Mouse (Mus musculus): ENCODE results near the gene Necab2.

The Necab2 gene

DNA sequence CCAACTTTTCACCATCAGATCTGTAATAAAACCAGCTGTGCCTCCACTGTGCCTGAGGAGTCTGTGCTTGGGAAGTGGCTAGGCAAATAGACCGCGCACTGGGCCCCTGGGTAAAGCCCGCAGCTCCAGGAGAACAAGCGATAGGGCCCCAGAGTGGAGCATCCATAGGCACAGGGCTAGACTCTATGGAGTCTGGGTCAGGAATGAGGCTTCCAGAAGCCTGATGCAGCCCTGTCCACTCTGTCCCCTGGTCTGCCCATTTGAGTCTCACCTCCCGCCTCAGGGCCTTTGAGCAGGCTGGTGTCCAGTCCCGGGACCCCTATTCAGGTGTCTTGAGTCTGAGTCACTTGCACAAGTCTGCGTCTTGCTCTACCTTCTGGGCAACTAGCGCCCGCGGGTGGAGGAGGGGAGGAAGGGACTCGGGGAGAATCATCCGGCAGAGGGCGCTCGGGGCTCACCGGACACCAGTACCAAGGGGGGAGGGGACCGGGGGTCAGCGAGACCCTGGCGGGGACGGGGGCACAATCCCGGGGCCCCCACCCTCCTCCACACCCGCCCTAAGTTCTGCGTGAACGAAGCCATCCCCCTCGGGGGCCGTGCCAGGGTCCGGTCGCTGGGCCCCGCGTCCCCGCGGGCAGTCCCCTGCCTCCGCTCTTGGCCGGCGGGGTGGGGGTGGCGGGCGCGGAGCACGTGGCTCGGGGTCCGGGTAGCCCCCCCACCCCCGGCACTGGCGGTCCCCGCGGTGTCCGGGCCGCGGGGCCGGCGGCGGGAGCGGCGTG is at the start of gene Necab2:
Necab2 (plus strand) TSS at position 509 of the 779 bp plus-strand sequence.
- peak; percentile 58 for DNase-seq

- no peak for DNase-seq
Observed at GRCm38 (mm10) chr8:119398558-119398957, 48.0 kb upstream of the Necab2 start.

DNA sequence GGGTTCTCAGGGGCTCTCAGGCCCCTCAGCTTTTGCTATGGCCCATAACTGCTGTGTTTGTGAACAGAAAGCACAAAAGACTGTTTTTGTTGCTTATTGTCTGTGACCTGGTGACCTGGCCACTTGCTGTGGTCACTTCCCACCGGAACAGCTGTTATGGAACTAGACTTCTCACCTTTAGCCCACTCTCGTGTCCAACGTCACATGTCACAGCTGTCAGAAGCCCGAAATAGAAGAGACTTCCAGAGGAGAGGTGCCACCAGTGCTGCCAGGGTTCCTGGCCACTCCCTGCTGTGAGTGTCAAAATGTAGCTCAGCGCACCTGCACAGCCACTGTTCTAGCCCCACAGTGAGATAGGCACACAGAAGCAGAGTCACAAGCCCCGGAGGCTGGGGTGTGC is 47.3 kb upstream of the Necab2 start:
- no peak for DNase-seq

GRCm38 (mm10) chr8:119400122-119400671 is 46.3 kb upstream of the Necab2 start:
- no peak for DNase-seq

DNA sequence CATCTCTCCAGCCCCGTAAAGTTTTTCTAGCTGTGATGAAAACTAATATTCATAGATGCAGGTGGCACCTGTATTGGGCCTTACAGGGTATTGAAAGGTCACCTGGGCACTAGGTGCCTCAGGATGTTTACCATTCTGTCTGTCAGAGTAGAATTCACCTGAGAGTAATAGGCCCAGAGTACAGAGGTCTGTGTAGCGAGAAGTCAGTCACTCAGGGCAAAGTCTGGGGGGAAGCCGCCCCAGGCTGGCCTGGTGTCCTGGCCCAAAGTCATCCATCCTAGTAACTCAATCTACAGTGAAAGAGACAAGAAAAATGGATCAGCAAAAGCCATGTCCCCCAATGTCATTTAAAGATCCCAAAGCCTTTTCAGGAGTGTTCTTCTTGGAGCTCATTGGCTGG is 45.6 kb upstream of the Necab2 start:
- DNase-seq: no peak

- DNase-seq: peak; percentile 2
Observed at GRCm38 (mm10) chr8:119403912-119404311, 42.6 kb upstream of the Necab2 start.

- no peak for DNase-seq
Observed at GRCm38 (mm10) chr8:119404648-119405047, 41.9 kb upstream of the Necab2 start.

- no peak for DNase-seq
Observed at GRCm38 (mm10) chr8:119408311-119408710, 38.2 kb upstream of the Necab2 start.

DNA sequence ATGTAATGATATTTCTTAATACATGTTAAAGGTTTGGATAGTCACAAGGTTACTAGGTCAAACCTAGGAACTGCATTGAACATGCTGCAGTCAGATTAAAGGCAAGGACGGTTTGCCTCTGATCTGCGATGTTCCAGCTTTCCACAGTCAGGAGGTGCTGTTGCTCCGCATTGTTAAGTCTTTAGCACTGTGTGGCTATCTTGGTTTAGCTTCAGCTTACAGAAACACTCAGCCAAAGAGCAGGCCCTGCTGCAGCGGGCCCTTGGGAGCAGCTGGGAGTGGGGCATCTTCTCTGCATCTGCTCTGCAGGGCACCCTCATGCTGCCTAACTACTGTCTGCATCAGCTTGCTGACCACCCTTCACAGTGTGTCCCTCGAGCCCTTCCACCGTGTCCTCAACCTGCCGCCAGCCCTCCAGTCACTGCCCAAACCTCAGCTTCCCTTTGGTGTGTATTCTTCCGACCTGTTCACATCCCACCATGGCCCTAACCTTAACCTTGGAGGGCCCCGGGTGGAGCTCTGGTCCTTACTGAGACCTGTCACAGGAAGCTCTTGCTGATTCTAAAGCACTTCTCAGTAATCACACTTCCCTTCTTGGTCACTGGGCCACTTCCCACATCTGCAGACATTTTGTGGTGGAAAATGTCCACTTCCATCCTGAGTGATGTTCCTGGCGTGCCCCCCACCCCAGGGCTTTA is 34.3 kb upstream of the Necab2 start:
- DNase-seq: no peak

DNA sequence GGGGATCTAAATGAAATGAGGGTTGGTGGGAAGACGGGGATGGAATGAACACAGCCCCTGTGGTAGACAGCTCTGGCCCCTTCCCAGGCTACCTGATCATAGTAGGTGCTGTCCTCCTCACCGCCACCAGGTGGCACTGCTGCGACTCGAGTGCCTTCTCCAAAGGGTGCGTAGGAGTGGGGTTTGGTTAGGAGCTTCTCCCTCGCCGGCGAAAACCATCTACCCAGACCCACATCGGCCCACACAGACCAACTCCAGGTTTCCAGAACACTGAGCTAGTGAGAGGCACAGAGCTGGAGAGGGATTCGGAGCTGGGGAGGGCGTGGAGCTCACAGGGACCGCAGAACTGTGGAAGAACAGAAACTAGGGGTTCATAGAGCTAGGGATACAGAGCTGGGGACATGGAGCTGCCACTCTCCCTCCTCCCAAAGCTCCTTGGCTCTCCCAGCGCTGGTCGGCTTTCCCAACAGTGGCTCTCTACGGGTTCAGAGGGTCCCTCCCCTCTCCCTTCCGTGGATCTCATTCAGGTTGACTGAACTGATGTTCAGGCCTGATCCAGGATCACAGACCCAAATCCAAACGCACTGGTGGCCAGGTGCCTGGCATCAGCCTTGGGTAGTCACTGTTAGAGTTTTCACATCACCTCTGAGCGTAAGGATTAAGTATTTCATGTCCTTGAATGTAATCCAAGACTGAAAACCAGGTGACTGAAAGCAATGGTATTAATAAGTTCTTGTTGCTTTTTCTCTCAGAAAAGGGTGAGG is 33.6 kb upstream of the Necab2 start:
- peak; percentile 58 for DNase-seq

DNA sequence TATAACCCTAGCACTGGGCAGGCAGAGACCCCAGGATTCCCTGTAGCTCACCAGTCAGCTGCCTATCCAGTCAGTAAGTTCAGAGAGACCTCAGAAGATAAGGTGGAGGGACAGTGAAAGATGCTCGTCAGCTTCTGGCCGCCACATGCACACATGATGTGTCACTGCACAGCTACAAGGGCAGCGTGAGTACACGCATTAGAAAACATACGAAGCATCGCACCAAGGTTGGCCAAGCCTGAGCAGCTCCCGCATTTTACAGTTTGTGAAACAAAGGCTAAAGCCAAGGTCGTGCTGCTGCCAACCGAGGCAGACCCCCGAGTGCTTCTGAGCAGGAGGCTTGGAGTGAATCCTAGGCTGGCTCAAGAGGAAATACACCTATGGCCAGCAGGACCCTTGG is 32.9 kb upstream of the Necab2 start:
- DNase-seq: no peak

DNA sequence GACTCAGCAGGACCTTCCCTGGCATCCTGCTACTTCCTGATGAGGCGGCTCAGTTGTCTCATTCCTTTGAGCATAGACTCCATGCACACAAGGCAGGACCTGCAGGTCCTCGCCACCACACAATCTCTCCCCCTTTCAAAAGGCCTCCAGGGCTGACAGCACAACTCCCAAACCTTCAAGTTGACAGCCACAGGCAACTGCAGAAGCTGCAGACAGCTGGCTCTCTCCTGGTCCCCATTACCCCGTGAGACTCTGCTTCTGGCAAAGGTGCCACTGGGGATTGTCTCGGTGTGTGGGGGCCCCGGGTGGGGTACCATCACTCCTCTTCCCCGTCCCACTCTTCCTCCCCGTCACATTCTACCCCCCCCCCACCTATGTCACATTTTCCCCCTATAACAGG is 26.2 kb upstream of the Necab2 start:
- DNase-seq: no peak

DNA sequence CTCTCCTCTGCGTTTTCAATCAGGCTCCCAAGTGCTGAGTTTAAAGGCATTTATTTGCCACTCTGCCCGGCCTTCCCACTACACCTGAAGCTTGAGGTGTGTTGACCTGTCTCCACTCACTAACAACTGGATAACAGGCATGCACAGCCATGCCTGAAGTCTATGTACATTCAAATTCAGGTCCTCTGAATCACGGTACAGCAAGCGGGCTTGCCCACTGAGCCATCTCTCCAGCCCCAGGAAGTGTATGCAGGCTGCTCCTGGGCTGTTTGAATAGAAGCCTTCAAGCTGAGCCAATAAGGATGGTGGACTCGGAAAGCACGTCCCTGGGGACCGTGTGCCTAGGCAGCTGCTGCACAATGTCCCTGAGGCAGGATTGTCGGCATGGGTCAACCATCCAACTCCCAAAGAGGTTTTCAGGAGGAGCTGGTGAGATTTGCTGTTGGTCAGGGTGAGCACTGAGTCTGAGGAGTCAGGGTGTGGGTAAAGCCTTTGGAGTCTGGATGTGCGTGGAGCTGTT is 24.9 kb upstream of the Necab2 start:
- DNase-seq: no peak

DNA sequence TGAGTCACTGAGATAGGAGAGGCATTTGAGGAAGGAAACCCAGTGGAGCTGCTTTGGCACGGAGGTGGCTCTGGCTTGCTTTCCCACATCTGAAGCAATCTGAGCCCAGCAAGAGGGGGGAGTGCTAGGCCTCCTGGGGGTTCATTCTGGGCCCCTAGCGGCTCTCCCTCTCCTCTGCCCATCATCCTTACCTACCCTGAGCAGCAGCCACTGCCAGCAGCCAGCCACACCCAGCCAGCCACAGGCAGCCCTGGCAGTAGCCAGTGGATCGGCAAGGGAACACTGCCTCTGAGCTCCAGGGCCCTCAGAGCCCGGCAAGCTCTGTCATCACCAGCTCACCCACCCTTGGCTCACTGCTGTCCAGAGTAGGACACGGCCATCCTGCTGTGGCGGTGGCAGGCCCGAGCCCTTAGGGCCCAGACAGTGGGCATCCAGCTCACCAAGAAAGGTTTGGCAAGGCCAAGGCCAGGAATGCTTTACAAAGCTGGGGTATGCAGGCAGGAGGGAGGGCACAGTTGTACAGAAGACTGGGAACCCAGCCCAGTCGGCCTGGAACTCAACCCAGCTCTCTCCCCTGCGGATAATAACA is 24.3 kb upstream of the Necab2 start:
- DNase-seq: no peak

DNA sequence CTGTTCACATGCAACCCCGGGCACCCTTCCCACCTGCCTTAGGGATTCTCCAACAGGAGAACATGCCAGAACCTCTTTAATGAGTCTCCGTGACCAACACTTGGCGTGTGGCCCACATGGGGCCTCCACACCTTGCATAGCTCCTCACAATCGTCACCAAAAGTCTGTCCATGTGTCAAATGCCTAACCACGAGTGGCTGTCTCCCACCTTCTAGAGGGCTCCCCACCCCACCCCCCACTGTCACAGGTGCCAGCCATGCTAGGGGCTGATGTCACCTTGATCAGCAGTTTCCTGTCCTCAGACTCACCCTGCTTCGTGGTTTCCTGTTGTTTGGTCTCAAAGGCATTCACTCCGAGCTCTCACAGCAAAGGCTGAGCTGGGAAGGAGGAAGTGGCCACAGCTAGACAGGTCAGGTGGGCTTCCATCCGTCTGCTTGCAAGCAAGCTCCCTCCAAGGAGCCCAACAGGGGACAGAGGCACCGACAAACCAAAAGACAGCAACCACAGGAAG is 22.8 kb upstream of the Necab2 start:
- no peak for DNase-seq

DNA sequence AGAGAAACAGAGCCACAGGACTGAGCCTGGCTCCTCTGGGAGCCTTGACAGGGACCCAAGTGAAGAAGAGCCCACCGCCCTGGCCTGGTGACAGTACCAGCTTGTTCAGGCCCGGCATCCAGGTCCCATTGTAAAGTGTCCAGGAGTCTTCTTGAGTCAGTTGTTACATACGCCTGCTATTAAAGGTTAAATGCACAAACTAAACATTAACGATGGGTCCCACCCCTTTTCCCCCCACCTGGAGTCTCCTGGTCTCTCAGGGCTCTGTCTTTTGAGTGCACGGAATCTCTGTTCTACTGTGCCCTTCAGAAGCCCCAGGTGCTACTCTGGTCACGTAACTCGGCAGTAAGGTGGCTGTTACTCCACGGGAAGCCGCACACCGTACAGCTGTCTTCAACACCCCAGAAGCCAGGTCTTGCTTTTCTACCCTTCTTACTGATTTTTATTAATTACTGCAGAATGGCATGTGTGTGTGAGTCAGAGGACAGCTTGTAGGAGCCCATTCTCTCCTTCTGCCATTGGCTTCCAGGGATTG is 22.3 kb upstream of the Necab2 start:
- DNase-seq: no peak

DNA sequence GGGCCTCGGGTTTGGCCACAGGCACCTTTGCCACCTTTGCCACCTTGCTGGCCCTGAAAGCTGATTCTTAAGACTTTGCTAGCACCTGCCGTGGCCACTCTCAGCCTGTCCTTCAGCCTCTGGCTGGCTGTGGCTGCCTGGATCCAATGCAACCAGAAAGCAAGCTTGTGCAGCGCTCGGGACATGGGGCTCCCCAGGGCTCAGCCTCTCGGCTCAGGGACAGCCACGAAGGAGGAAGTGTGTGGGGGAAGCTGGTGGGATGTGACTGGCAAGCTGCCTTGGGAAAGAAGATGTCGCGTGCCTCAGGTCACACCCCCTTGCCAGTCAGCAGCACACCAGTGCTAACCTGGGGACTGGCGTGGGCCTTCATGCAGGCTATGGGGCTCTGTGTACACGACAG is 21.8 kb upstream of the Necab2 start:
- no peak for DNase-seq

- DNase-seq: no peak
Observed at GRCm38 (mm10) chr8:119425533-119425932, 21.0 kb upstream of the Necab2 start.

DNA sequence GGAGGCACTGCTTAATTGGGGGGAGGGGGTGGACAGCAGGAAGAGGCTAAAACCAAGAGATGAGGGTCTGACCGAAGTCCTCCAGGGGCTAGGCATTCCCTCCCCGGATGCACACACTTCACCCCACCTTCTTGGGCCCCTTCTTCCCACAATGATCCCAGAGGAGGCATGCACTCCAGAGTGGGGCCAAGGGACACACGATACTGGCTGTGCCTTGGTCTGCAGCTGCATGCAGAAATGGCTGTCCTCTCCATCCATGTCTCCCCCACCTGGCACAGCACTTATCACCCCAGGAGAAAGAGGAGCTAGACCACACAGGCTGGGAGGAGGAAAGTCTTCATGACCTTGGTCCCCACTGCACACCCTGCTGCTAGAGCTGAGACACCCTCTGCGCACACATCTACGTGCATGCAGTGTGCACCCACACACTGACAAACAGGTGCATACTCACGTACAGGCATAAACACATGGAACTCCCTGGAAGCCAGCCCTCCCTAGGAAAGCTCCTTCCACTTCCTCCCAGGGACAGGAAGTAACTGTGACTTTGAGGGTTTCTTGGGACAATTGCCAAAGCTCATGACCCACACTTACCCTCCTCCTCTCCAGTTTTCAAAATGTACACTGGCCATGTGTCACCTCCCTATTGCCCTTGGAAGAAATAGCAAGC is 20.3 kb upstream of the Necab2 start:
- DNase-seq: no peak

GRCm38 (mm10) chr8:119427634-119428349 is 18.7 kb upstream of the Necab2 start:
- peak; percentile 58 for DNase-seq

DNA sequence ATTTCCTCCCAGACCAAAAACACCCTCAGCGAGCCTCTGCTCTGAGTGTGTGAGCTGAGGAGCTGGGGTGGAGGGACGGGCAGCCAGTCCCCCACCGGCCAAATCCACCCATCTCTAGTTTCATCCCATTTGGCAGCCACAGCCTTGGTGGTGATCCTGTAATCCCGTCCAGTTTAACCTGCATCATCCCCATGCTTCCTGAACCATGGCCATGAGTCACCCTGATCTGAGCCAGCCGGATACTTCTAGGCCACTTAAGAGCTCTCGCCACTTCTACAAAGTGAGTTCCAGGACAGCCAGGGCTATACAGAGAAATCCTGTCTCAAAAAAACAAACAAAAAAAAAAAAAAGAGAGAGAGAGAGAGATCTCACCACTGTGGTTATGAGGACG is 18.2 kb upstream of the Necab2 start:
- DNase-seq: no peak
